Mouse (Mus musculus) spleen, embryonic (tissue): Measurements from ENCODE around the gene Apobec4.
"Not testable (repeated sequence)": the region's sequence is repeated elsewhere in the genome, so short reads cannot be mapped to it uniquely, and the experiment has no call there.

Experiments used
- CTCF ChIA-PET: fragments of 350-600 bp; sonication (Branson Sonifier 250); formaldehyde crosslinking; loops from one replicate; lab custom pipeline; 2022; lab: Charles Lee

Apobec4 gene

DNA sequence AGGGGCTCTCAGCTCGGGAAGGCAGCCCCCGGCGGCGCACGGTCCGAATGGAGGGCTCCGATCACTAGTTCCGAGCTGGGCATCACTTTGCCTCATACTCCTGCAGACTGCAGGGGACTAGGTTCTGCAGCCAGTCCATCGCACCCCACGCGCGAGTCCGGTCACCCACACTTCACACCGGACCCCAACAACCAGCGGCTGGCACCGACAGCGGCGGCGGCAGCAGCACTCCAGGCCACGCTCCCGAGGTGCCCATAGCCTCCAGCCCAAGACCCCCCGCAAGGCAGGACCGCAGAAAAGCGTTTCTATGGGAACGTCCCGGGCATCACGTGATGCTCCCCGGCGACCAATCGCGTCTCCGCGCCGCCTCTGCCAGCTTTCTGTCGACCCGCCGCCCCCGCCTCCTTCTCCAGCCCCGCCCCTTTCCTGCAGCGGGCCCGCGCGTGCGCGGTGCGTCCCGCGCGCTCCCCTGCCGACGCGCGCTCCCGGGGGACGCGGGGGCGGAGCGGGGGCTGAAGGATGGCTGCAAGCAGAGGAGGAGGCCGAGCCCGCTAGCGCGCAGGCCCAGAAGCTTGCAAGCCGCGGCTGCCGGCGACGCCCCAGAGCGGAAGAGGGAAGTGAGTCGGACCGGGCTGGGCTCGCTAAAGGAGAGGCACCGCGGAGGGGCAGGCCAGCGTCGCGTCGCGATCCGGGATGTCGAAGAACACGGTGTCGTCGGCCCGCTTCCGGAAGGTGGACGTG lies 15.9 kb downstream of the Apobec4 start, which contains the start of the genes Rgl1 and Arpc5:
Rgl1 (minus strand) TSS at position 320 of the 741 bp plus-strand sequence.
Arpc5 (plus strand) TSS at position 511 of the 741 bp plus-strand sequence.
- CTCF ChIA-PET = interaction anchor here (0.5 kb wide), 2 partner anchors 43 to 226 kb away, joined by 3 to 5 read pairs; no protein-coding TSS in a partner anchor

DNA sequence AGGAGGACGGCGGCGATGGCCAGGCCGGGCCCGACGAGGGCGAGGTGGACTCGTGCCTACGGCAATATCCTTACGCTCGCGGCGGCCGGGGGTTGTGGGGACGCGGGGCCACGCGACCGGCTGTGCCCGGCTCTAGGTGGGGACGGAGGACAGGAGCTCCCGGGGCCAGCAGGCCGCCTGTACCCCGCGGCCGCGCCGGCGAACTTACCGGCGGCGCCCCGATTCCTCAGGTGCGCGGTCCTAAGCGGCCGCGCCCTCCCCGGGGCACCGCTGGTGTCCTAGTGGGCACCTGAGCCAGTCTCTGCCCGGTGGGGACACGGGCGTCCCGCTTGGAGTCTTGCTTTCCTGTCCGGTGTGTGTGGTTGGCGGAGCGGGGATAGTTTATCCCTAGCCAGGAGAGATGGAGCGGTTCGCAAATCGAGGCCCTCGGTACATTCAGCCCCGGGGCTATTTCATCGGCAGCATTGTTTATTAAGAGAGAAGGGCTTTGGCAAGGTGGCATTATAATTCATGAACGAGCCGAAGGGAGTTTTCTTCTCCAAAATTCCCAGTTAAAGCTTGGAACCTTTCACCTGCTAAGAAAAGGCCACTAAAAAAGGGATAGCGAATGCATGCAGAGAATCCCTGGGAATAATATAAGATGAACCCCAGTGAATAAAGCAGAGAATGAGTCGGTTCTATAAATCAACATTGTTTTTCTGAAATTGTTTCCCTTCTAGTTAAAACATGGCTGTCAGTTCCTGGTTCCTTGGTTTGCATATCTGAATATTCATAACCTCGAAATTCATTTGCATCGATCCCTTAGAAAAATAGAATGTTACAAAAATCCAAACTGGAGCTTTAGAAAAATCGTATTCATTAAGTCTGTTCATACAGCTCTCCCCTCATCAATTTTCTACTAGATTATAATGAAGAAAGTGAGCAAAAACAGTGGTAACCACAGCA lies 16.7 kb downstream of the Apobec4 start:
- CTCF ChIA-PET = interaction anchor here (0.6 to 1.3 kb wide), 4 partner anchors 32 to 464 kb away, joined by 3 to 15 read pairs (median 4); no protein-coding TSS in a partner anchor

DNA sequence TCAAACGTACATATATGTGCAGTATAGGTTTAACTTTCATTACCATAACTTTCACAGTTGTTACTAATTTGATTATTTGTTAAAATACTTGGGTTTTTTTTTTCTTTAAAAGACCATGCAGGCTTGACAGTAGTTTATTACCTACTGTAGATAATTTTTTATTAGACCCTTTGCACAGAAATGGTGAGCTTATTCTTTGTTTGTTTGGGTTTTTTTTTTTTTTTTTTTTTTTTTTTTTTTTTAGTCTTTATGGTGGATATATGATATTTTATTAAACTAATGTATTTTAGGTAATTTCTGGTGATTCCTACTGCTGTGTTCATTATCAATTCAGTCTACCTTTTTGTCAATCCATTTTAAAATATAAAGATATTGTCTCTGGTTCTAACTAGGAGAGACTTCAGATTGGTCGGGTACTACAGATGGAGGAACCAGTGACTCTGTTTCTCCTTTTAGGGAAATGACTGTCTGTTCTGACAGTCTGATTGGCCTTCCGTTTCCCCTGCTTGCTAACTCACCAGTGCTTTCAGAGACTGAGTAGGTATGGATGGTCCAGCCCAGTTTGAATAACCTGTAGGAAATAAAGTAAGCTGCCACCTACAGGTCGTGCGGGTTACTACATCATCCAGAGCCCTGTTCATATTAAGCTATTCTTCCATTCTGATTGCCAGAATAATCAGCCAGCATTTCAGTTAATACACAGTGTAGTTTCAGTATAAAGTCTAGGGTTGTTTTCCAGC lies 17.6 kb downstream of the Apobec4 start:
- CTCF ChIA-PET = interaction anchor here (0.6 to 1.3 kb wide), 4 partner anchors 31 to 463 kb away, joined by 3 to 15 read pairs (median 4); no protein-coding TSS in a partner anchor

DNA sequence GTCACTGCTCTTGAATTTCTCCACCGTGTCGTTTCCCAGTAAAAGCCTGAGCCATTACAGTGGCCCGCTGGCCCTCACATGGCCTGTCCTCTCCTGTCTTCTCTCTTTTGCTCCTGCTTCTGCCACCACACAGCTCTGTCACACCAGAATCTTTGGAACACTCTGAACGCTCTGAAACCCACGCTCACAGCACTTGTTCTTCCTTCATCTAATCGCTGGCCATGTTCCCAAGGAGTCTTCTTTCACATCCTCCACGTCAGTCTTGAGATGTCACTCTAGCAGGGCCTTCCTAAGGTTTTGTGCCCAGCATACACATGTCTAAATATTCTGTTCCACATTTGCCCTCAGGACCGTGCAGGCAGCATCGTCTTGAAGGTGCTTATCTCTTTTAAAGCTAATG lies 20.7 kb downstream of the Apobec4 start:
- CTCF ChIA-PET = interaction anchor here (0.7 kb wide), 2 partner anchors 45 to 173 kb away, joined by 3 to 4 read pairs; no protein-coding TSS in a partner anchor

DNA sequence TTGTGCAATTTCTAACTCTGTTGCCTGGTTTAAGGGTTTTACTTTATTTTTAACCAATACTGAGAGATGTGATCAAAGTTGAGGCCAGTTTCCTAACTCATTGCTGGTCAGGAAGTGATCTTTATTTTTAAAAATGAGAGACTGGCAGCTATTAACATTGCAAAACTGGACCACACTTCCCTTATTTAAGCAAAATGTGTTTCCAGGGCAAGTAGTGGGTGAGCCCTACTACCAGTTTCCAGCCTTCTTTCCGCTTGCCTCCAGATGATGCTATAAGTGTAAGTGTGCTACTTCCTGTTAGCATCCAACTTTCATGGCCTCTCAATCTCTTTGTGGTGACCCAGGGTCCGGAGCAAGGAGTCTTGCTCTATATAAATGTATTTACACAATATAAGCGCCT lies 24.2 kb downstream of the Apobec4 start:
- CTCF ChIA-PET = not testable (repeated sequence)

DNA sequence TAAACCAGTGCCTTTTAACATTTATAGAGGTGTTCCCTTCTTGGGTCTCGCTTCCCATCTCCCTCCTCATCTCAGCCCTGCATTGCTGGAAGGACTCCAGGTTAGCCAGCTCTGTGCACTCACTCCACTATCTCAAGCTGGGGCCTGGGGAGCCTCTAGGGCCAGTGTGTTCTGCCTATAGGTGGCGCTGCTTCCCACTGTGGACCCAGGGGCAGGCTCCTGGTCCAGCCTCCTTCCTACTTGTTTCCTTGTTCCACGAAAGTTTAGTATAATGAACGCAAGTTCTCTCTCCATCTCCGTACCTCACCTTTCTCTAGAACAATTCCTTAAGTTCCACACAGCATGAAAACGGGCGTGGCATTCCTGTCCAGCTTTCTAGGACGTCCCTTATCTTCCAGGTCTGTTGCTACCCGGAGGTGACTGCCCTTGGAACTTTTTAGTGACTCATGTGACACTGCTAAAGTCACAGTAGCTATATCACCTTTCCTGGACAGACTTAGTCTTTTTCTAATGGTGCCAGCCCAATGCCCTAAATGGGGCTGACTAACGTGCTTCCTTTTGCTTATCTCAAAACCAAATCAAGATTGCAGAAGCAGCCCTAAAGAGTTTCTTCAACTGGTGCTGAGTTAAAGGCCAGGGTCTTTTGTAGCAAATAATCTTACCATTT lies 28.9 kb downstream of the Apobec4 start:
- CTCF ChIA-PET = no interaction called here

DNA sequence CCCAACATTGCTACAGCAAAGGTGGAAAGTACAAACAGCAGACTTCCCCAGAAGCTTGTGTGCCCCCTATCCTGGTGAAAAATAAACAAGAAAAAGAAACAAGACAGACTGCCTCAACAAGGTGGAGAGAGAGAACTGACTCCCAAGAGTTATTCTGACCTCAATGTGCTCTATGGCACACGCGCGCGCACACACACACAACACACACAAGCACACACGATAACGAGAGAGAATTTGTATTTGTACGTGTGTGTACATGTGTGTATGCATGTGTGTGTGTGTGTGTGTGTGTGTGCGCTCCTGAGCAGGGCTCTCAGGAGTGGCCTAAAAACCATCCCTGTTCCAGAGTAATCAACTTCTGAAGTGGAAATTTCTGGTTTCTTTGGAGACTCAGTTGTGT lies 34.3 kb downstream of the Apobec4 start:
- CTCF ChIA-PET = no interaction called here

DNA sequence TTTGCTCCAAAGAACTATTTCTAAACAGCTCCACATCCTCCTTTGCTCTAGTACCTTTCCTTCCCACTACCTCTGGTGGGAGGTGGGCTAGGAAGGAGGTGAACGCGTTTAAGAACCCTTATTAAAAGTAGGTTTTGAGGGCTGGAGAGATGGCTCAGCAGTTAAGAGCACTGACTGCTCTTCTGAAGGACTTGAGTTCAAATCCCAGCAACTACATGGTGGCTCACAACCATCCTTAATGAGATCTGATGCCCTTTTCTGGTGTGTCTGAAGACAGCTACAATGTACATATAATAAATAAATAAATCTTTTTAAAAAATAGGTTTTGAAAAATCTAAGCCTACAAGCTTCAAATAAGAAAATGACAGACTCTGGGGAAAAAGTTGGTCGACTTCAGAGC lies 35.1 kb downstream of the Apobec4 start:
- CTCF ChIA-PET = interaction anchor here (0.8 kb wide), 1 partner anchor 260 kb away, joined by 17 read pairs; no protein-coding TSS in a partner anchor

DNA sequence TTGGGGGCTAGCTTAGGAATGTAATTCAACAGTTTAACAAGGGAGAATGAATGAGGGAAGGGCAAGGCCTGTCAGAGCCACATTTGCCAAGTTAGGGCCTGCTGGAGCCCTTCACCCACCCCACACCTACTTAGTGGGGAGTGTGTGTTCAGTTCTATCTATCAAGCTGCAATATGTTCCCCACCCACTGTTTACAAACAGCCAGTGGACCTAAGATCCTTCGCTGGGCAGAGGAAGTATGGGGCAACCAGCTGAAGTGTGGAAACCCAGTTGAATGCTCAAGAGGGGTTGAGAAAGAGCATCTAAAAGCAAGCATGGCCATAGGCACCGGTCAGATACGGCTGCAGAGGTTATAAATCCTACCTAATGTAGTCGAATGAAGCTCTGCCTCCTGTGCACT lies 36.6 kb downstream of the Apobec4 start:
- CTCF ChIA-PET = interaction anchor here (0.6 to 1.5 kb wide), 2 partner anchors 18 to 48 kb away, joined by 3 read pairs; no protein-coding TSS in a partner anchor

DNA sequence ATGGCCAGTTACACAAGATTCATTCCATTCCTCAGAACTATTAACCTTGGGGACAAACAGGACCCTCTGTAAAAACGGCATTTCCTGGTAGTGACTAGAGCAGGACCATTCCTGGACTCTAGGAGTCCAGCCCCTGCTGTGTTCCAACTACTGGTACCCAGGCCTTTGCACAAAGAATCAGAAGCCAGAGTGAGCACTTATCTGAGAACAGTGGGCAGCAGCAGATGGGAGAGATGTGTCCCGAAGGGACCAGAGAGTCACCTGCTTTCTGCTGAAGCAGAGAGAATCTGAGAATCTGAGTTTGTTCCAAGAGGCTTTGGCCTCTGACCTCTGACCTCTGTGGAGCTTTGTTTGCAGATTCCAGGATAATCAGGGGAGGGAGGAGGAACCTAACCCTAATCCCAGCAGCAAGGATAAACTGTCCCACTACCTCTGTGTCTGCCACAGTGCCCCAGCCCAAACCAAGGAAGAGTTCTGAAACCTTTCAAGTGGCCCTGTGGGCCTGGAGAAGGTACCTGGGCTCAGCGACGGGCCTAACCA lies 37.8 kb downstream of the Apobec4 start:
- CTCF ChIA-PET = interaction anchor here (1.5 kb wide), 1 partner anchor 17 kb away, joined by 3 read pairs; no protein-coding TSS in a partner anchor

DNA sequence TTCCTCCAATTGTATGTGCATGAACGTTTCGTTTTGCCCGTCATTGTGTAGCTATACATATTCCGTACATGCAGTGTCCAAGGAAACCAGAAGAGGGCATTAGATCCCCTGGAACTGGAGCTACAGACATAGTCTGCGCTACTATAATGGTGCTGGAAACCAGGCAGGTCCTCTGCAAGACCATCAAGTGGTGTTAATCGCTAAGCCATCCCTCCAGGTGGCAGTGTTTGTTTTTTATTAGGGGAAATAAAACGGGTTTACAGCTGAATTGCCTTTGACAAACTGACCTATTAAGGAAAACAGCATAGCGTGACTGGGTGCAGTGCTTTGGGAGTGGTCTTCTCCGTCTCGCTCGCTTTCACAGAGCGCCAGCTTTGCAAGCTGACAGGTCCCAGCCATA lies 39.9 kb downstream of the Apobec4 start:
- CTCF ChIA-PET = interaction anchor here (0.9 to 1.7 kb wide), 3 partner anchors 15 to 47 kb away, joined by 3 to 5 read pairs (median 3); no protein-coding TSS in a partner anchor

DNA sequence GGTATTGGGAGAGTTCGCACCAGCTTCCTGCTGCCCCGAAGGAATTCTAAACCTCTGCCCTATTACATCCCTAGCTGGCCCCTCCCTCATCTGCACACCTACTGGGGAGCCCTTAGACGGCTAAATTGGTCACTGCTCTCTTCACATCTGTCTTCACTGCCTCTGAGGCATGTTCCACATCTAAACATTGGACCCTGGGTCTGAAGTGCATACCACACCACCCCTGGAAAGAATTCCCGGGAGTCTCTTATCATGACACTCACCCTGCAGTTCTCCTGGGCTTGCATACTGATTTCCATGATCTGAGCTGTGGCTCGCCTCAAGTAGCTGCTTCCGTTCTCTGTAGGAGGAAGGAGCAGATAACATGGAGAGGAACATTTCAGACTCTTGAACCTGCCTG lies 40.5 kb downstream of the Apobec4 start:
- CTCF ChIA-PET = interaction anchor here (1.1 to 1.7 kb wide), 2 partner anchors 14 to 25 kb away, joined by 3 to 5 read pairs; no protein-coding TSS in a partner anchor

DNA sequence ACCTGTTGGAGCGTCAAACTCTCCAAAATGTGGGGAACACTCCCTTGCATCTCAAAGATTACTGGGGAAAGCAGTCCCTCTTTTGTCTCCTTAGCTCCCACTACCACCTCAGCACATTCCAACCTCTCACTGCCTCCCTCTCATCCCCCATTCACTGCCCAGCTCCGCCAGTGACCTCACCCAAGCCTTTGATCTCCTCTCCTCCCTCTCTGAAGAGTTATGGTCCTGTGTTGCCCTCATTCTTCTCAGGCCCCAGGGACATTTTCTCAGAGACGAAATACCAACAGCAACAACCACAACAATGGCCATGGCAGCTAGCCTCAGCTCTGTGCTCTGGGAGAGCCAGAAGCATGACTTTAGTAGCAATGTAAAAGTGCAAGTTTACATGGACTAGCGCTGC lies 40.9 kb downstream of the Apobec4 start:
- CTCF ChIA-PET = no interaction called here

DNA sequence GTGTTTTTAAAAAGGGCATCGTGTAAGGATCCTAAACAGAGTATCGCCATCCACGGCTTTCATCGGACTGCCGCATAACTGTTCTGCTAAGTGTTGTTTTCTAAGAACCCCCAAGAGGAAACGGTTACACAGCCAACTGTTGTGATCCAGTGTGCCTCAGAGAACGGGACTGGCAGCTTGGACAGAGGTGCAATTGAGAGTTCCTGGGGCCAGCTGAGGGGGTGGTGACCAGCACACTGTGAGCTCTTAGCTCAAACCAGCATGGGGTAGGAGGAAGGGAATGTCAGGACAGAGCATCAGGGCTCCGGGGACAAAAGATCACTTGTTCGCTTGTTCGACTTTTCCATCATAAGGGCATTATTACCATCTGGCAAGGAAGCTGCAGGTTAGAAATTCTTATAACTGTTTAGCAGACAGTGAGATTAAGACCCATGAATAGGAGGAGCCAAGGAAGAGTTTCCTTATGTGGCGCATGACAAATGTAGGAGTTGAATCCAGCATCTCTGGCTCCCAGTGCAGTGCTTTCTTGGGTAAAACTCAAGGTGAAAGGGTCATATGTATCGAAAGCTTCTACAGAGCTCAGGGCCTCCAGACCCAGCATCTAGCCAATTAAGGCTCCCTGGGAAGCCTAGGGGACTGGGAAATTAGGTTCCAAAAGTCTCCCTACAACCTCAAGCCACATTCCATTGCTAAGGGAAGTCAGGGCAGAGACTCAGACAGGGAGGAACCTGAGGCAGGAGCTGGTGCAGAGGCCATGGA lies 42.6 kb downstream of the Apobec4 start:
- CTCF ChIA-PET = no interaction called here

DNA sequence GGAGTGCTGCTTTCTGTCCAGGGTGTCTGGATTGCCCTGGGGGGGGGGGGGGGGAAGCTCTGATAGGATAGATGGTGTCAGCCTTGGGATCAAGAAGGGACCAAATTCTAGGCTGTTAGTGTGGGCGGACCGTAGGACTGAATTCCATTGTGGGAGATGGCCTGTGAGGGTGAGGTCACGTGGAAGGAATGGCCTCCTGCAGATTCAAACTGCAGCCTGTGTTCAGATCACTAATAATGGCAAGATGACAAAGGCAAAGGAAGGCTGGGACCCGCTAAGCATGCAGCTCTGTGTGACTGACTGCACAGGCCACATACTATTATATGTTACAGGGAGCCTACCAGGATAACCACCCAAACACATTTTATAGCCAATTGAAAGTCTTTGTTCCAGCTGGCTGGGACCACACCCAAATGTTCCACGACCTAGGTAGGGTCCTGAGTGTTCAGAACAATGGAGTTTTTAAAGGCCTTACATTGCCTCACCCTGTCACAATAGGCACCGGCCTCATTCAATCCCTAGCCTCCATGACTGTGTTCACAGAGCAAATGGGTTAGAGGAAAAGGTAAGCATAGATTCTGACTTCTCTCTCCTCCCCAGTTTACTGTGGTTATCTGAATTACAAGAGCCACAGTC lies 43.3 kb downstream of the Apobec4 start:
- CTCF ChIA-PET = no interaction called here

DNA sequence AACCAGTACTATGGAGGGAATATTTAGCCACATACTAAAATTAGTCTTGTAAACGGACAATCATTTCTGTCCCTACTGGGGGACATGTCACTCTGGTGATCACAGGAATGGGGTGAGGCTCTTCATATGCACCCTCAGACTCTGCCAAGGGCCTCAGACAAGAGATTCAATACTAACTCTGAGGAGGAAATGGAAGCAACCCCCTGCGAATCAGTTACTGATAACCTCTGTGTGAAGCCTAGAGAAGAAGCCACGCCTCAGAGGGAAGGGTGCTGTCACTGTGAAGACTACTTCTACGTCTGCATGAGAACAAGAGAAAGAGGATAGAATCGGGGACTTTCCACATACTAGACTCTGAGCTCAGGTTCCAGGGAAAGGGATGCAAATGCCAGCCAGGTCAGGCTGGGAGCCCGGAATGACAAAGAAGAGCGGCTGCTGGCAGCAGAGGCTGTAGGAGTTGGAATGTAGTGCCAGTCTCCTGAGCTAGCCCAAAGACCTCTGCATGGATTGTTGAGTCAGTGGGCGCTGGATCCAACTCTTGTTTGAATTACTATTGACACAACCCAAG lies 45.4 kb downstream of the Apobec4 start:
- CTCF ChIA-PET = no interaction called here

DNA sequence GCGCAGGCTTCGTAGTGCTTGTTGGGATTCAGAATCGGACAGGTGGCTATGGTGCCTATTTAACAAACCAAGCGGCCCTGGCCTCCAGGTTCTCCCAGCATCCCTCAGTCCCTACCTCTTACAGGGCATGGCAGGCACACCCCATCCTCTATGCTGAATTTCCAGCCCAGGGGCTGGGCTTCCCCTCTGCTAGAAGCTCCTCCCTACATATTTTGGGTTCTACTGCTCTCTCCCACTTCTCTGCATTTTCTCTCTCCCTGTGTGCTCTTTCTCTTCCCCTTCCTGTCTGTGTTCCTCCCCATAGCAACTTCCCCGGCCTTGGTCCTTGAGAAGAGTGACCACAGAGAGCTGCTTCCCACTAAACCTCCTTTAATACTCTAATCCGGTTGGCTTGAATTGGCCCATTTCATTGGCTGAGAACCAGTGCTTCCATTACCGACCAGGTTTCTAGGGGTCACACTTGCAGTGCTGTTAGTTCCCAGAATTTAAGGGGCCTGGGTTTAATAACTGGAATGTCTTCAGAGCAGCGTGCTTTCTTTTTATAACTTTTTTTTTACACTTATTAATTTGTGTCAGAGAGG lies 46.4 kb downstream of the Apobec4 start:
- CTCF ChIA-PET = interaction anchor here (0.6 kb wide), 1 partner anchor 29 kb away, joined by 3 read pairs; no protein-coding TSS in a partner anchor

DNA sequence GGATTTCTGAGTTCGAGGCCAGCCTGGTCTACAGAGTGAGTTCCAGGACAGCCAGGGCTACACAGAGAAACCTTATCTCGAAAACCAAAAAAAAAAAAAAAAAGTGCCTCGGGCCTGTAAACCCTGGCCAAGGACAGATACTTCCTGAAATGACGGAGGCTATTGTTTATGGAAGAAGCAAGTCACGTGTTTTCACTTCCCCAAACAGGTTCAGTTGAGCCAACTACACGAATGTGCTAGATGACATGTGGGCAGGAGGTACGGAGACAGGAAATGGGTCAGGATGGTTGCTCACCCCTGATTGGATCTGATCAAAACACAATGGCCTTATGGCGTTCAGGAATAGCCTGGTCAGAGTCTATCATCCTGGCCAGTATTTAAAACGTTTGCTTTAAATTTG lies 47.8 kb downstream of the Apobec4 start:
- CTCF ChIA-PET = no interaction called here
